Mouse (Mus musculus) olfactory bulb, adult 2 months (tissue): ENCODE measurements at regions not wholly inside any gene's neighbourhood (a gene's known extent, or its start where the extent isn't known, plus 50 kb on each side); places are given as distances from the start of the nearest gene placed in this dataset.

Experiments
- CTCF ChIP-seq: fragments of 200-500 bp; IDR thresholded peaks from 2 replicates; pipeline ENCODE4 v1.5.1; 2012; ENCODE audit warnings: low read depth, mild to moderate bottlenecking, low read length, moderate library complexity; ENCODE audit not compliant: insufficient read depth
- POLR2A ChIP-seq: fragments of 200-500 bp; IDR thresholded peaks from 2 replicates; pipeline ENCODE4 v1.6.1; 2012; ENCODE audit warnings: mild to moderate bottlenecking, low read depth, low read length, moderate library complexity; ENCODE audit not compliant: insufficient read depth

DNA sequence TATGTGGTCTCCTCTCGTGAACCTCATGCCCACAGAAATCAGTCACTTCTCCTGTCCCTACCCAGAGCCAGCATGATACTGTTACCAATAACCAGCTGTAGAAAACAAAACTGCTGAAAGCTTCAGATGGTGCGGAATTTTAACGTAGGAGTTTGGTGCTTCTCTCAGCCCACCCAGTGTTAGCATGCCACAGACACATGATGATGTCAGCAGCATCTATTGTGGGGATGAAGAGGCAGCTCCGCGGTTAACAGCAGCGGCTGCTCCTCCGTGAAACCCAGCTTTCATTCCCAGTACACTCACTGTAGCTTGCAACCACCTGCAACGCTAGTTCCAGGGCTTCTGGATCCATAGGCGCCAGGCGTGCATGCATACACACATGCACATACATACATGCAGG is 83.5 kb upstream of the Ctnnb1 start:
- no peak for TF ChIP-seq CTCF
- TF ChIP-seq POLR2A, result no peak
